Mouse (Mus musculus) G1E (cell line): ENCODE results near the gene Map2k7. TPM values are rescaled to one million over a fixed set of nuclear protein-coding genes. Genes with fewer than 3 reads are reported as not detected.
"Not testable (repeated sequence)": the region's sequence is repeated elsewhere in the genome, so short reads cannot be mapped to it uniquely, and the experiment has no call there.

Experiments used
- ATAC-seq: 2 replicates; pipeline ENCODE4 v1.8.0; 2016; ENCODE audit warnings: mild to moderate bottlenecking; ENCODE audit not compliant: insufficient number of reproducible peaks, poor library complexity, low FRiP score, severe bottlenecking; ENCODE audit errors: extremely low read depth
- DNase-seq: peaks from one replicate; pipeline ENCODE4 v3.0.0; 2012; ENCODE audit warnings: low spot score
- H3K27me3 ChIP-seq: 2 replicates; pipeline ENCODE4 v1.6.1; 2012; ENCODE audit warnings: mild to moderate bottlenecking, low read length, inconsistent platforms; ENCODE audit not compliant: insufficient read depth
- H3K36me3 ChIP-seq: replicated peaks from 2 replicates; pipeline ENCODE3; 2012; ENCODE audit warnings: mild to moderate bottlenecking, inconsistent platforms
- H3K4me1 ChIP-seq: 2 replicates; pipeline ENCODE4 v1.6.1; 2012; ENCODE audit warnings: low read depth, low read length, inconsistent platforms, mixed read lengths; ENCODE audit not compliant: insufficient read depth
- H3K4me3 ChIP-seq: 2 replicates; pipeline ENCODE4 v1.5.1; 2012; ENCODE audit warnings: low read depth, mild to moderate bottlenecking, inconsistent platforms, low read length, moderate library complexity, mixed read lengths
- H3K9me3 ChIP-seq: replicated peaks from 2 replicates; pipeline ENCODE4 v1.6.1; 2012; ENCODE audit warnings: inconsistent platforms
- CTCF ChIP-seq: IDR thresholded peaks from 2 replicates; pipeline ENCODE4 v1.5.1; 2012; ENCODE audit warnings: low read depth, low read length, inconsistent platforms, mixed read lengths
- GATA1 ChIP-seq: IDR thresholded peaks from 2 replicates; pipeline ENCODE4 v1.6.1; 2012; ENCODE audit warnings: borderline replicate concordance, low read length, inconsistent platforms, mixed read lengths
- GATA2 ChIP-seq: IDR thresholded peaks from 2 replicates; pipeline ENCODE4 v1.6.1; 2012; ENCODE audit warnings: low read depth, low read length, inconsistent platforms, borderline replicate concordance
- POLR2AphosphoS5 ChIP-seq: IDR thresholded peaks from 2 replicates; pipeline ENCODE4 v1.6.1; 2012; ENCODE audit warnings: low read depth, low read length, inconsistent platforms; ENCODE audit not compliant: insufficient replicate concordance
- TAL1 ChIP-seq: conservative IDR thresholded peaks from 2 replicates; pipeline ENCODE4 v1.6.1; 2012; ENCODE audit warnings: low read depth, low read length, inconsistent platforms, mixed read lengths
- polyA plus RNA-seq: library from polyadenylated mRNA; stranded (reverse); fragments of >175 nt; gene quantifications from 2 replicates; pipeline ENCODE4 v1.2.3, GENCODE M21; 2012
- total RNA-seq, 2 experiments: library from RNA; stranded (forward) in 1 of 2; stranded (reverse) in 1 of 2; fragments of 200-1000 nt in 1 of 2; fragments of >200 nt in 1 of 2; fragmentation: Nextera tagmentation in 1 of 2; gene quantifications; 2 replicates each; pipeline ENCODE4 v1.2.3; 2014 to 2017

The Map2k7 gene
- total and polyA plus RNA-seq, 3 experiments: 32.1 to 151 (median 35.3) TPM

- ATAC-seq (no peak), DNase-seq (no peak)
- peaks cover 74% of the 10 kb centered on the region for H3K36me3 ChIP-seq
- no peaks in the 10 kb centered on the region for H3K27me3 ChIP-seq
- TF ChIP-seq GATA2: no peak
- no peaks in the 10 kb centered on the region for H3K9me3 ChIP-seq
- H3K4me1 ChIP-seq: peaks cover 27% of the 10 kb centered on the region
- H3K4me3 ChIP-seq: no peak overlapping the region
Observed at GRCm38 (mm10) chr8:4250306-4250970, 11.9 kb downstream of the Map2k7 start.

GRCm38 (mm10) chr8:4252116-4252760, 13.7 kb downstream of the Map2k7 start:
- H3K4me1 ChIP-seq: peaks cover 25% of the 10 kb centered on the region
- DNase-seq (no peak), ATAC-seq (no peak)
- no peaks in the 10 kb centered on the region for H3K9me3 ChIP-seq
- TF ChIP-seq CTCF (no peak), GATA2 (no peak), POLR2AphosphoS5 (no peak), GATA1 (no peak), TAL1 (no peak)
- no peaks in the 10 kb centered on the region for H3K27me3 ChIP-seq
- peaks cover 74% of the 10 kb centered on the region for H3K36me3 ChIP-seq
- H3K4me3 ChIP-seq: peak overlapping the region; percentile 82

GRCm38 (mm10) chr8:4252934-4253841, 14.6 kb downstream of the Map2k7 start, which contains the start of gene Snapc2:
Gene Snapc2 (plus strand): TSS chr8:4253080.
- H3K4me1 ChIP-seq: peaks cover 35% of the 10 kb centered on the region
- TF ChIP-seq GATA2 (no peak), TAL1 (no peak), CTCF (no peak)
- peak within 1 kb of the TSS; percentile 82 for H3K4me3 ChIP-seq
- peaks cover 74% of the 10 kb centered on the region for H3K36me3 ChIP-seq
- peak; percentile 85 for DNase-seq
- H3K27me3 ChIP-seq: no peaks in the 10 kb centered on the region
- H3K9me3 ChIP-seq: no peaks in the 10 kb centered on the region
- peak; percentile 84 for ATAC-seq

- H3K4me1 ChIP-seq: peaks cover 42% of the 10 kb centered on the region
Observed at GRCm38 (mm10) chr8:4254001-4254400, 15.5 kb downstream of the Map2k7 start.

GRCm38 (mm10) chr8:4255471-4255870, 16.9 kb downstream of the Map2k7 start:
- H3K9me3 ChIP-seq, H3K4me3 ChIP-seq, H3K27me3 ChIP-seq, ATAC-seq, DNase-seq: not testable (repeated sequence)
- Histone ChIP-seq H3K4me1 (peaks cover 56% of the 10 kb centered on the region), H3K36me3 (peaks cover 67% of the 10 kb centered on the region)

More at GRCm38 (mm10) chr8:4254001-4254400, 15.5 kb downstream of the Map2k7 start:
- DNase-seq: peak; percentile 25
- no peaks in the 10 kb centered on the region for H3K9me3 ChIP-seq
- H3K4me3 ChIP-seq: no peak overlapping the region; the same call in 1 of the 2 replicates
- peaks cover 68% of the 10 kb centered on the region for H3K36me3 ChIP-seq
- ATAC-seq: no peak
- TF ChIP-seq POLR2AphosphoS5: no peak
- TF ChIP-seq GATA1: no peak
- TF ChIP-seq CTCF: no peak
- no peak for TF ChIP-seq TAL1
- TF ChIP-seq GATA2: no peak
- H3K27me3 ChIP-seq: no peaks in the 10 kb centered on the region

- DNase-seq (no peak), ATAC-seq (no peak)
- Histone ChIP-seq H3K4me1 (peaks cover 51% of the 10 kb centered on the region), H3K9me3 (no peaks in the 10 kb centered on the region), H3K4me3 (no peak overlapping the region), H3K36me3 (peaks cover 73% of the 10 kb centered on the region), H3K27me3 (no peaks in the 10 kb centered on the region)
- no peak for TF ChIP-seq POLR2AphosphoS5
- TF ChIP-seq TAL1: no peak
- TF ChIP-seq CTCF: no peak
- no peak for TF ChIP-seq GATA1
- TF ChIP-seq GATA2: no peak
Observed at GRCm38 (mm10) chr8:4256911-4257310, 18.4 kb downstream of the Map2k7 start.
